ENCODE assay signal across 8 mouse cellular contexts in genomic region chr5:149052421-149053338, GRCm38 (mm10). TPM values are rescaled to one million over a fixed set of nuclear protein-coding genes. Genes with fewer than 3 reads are reported as not detected.
A peak's percentile ranks its signal among the peaks of the same experiment; 100 is the strongest.
DNase-seq lines count a peak whose midpoint lies in the region; ATAC-seq lines count a peak whose summit lies in the region.

No protein-coding gene starts in this region.

- ATAC-seq in megakaryocyte-erythroid progenitor cell, adult 5-6 weeks (replicated peaks; ENCODE audit: low FRiP score, low TSS enrichment, poor library complexity, severe bottlenecking) = peak; percentile 98

- DNase-seq in adipocyte (ENCODE audit: low spot score) = peak; percentile 100
- peak; percentile 100 for DNase-seq in embryo, embryonic 10 days (ENCODE audit: low spot score)
- peak; percentile 97 for DNase-seq in gastrocnemius, postnatal 10 days
- DNase-seq in induced T-regulatory cell, adult 2 months (ENCODE audit: low read depth) = peak; percentile 99
- peak; percentile 97 to 99 for DNase-seq in left cerebral cortex, adult 9 months (ENCODE audit: low spot score in 2 of 2)
- DNase-seq in right cerebral cortex, postnatal 25 days = peak; percentile 99
- DNase-seq in urinary bladder, postnatal 4 days (ENCODE audit: low spot score in 2 of 2) = peak; percentile 99

RNA-seq across cellular contexts. Expression of gene Gm42791, which starts 57.7 kb away (rescaled TPM):
- 1 to 10 TPM in 1 of 2 experiments, under 1 TPM in 1; 0.89 to 3.7 TPM for total RNA-seq in gastrocnemius, postnatal 10 days (2021)
- total RNA-seq in megakaryocyte-erythroid progenitor cell, adult 5-6 weeks (2014; fragmentation: Nextera tagmentation) = 12.5 TPM in 1 of 2 replicates, not detected in the other
- 7.8 and 10.8 TPM in 2 replicates for total RNA-seq in megakaryocyte-erythroid progenitor cell, adult 5-6 weeks (2017)

Comparison
In these comparisons a context has a peak if more than half of its experiments do, and no peak if none do; other contexts are left out.
1. Peak in every context shown above with its lines: DNase-seq and ATAC-seq.